Mouse (Mus musculus): ENCODE results near the gene Olfr561.

The Olfr561 gene

DNA sequence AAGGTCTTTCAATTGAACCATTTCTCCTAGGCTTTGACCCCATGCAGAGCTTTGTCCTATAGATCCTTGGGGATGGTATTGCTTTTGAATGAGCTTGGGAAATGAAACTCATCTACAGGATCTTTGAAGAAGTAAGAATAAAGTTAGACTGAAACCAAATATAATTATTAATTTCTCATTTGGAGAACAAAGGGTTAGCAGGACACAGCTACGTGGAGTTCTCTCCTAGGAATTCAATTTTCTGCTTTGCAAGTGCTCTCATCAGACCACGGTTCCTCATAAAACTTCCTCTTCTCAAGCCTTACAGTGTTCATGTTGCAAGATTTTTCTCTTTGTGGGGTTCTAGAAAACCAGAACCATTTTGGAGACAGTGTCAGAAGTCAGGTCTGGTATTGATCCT lies at the start of gene Olfr561:
Olfr561 (plus strand) TSS at position 301 of the 400 bp plus-strand sequence.
- no peaks in the 10 kb centered on the region for H3K27me3 ChIP-seq (ENCODE audit: control insufficient read depth, insufficient read depth, low read length, poor library complexity, severe bottlenecking)
- DNase-seq (ENCODE audit: low read depth, low spot score) = no peak
- H3K36me3 ChIP-seq (ENCODE audit: control insufficient read depth, insufficient read depth, low read length, poor library complexity, severe bottlenecking) = no peaks in the 10 kb centered on the region

DNA sequence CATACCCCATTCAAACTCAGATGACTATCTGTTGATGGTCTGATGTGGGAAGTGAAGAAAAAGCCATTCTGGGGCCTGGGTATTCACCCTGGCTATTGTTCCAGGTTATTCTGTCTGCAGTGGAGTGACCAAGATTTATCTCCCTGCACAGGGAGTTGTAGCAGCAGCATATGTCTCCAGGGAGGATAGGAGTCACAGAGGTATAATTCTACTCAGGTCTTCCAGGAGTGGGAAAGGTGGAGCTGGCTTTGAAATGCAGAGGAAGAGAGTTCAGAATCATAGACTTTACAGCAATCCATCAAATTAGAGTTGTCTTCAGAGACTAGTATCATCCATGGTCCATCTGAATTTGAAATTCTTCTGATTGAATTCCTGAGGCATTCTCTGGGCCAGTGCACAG lies 43.6 kb upstream of the Olfr561 start, which contains the start of gene Olfr559:
Olfr559 (minus strand) TSS at position 101 of the 400 bp plus-strand sequence.
- H3K27me3 ChIP-seq (ENCODE audit: control insufficient read depth, insufficient read depth, low read length, poor library complexity, severe bottlenecking) = no peaks in the 10 kb centered on the region
- DNase-seq (ENCODE audit: low read depth, low spot score) = no peak
- no peaks in the 10 kb centered on the region for H3K36me3 ChIP-seq (ENCODE audit: control insufficient read depth, insufficient read depth, low read length, poor library complexity, severe bottlenecking)

DNA sequence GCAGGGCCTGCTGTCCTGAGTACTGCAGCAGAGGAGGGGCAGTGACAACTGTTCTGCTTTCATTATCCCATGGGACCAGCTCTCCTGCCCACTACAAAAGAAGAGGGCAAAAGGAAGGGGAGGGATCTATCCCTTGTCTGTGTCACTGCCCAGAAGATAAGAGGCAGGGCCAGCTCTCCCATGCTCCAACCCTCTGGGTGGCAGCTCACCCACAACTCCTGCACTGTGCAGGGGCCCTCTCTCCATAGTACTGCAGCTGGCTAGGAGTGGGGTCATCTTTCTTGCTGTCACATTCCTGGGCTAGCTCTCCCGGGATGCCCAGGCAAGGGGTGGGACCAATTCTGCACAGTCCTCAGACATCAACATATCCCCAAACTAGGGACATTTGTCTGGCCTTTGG lies 37.2 kb upstream of the Olfr561 start:
- Histone ChIP-seq H3K36me3 (ENCODE audit: control insufficient read depth, insufficient read depth, low read length, poor library complexity, severe bottlenecking) (no peaks in the 10 kb centered on the region), H3K27me3 (ENCODE audit: control insufficient read depth, insufficient read depth, low read length, poor library complexity, severe bottlenecking) (no peaks in the 10 kb centered on the region)
- no peak for DNase-seq (ENCODE audit: low read depth, low spot score)

DNA sequence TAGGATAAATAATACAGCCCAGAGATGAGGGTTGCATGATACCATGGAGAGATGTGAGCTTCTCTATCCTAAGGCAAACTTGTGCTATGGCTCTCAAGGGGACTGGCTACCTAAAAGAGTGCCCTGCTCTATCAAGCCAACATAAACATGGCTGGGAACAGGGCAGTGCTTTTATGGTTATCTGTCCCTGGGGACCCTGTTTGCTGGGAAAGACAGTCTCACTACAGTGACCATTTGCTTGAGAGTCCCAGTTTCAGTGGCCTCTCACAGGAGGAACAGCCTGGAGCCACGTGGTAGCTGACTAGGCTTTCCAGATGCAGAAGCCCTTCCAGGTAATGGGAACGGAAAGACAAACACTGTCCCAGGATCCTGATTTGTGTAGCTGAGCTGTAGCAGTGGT lies 33.3 kb upstream of the Olfr561 start:
- DNase-seq (ENCODE audit: low read depth, low spot score) = no peak
- no peaks in the 10 kb centered on the region for H3K36me3 ChIP-seq (ENCODE audit: control insufficient read depth, insufficient read depth, low read length, poor library complexity, severe bottlenecking)

DNA sequence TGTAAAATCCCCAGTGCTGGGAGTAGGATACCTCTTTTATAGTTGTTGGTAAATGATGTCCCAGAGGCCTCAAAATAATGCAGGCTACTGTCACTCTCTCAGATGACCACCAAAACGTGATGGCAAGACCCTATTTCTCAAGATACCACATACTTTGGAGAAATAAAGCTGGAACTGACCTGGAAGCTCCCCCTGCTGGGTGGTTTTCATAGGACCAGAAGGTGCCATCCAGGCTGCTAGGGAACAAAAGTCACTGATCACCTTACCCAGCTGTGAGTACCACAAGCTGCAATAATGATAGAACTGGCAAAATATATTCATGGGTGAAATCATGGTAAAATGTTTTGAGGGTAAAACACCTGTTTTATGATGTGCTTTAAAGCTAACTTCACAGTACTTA lies 18.9 kb upstream of the Olfr561 start:
- H3K36me3 ChIP-seq (ENCODE audit: control insufficient read depth, insufficient read depth, low read length, poor library complexity, severe bottlenecking) = no peaks in the 10 kb centered on the region
- H3K27me3 ChIP-seq (ENCODE audit: control insufficient read depth, insufficient read depth, low read length, poor library complexity, severe bottlenecking) = no peaks in the 10 kb centered on the region
- DNase-seq (ENCODE audit: low read depth, low spot score) = peak; percentile 5

More for the DNA sequence above, 33.3 kb upstream of the Olfr561 start:
- H3K27me3 ChIP-seq (ENCODE audit: control insufficient read depth, insufficient read depth, low read length, poor library complexity, severe bottlenecking) = no peaks in the 10 kb centered on the region

DNA sequence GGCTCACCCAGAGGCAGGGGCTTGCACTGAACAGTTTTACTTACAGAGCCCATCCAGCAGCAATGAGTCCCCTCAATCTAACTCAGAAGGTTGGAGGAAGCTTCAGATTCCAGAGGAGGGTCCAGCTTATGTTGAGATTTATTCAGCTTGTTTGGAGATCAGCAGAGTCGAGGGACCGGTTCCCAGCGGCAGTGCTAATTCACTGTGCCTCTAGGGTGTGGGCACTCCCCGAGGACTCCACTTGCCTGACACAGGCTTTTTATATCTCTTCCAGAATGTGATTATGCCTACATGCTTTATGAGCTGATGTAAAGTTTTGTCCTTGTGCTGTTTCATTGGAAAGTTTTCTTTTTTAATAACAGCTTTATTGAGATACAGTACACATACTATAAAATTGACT lies 11.8 kb upstream of the Olfr561 start, which contains the start of the genes Olfr560 and Olfr78:
Olfr560 (minus strand) TSS at position 101 of the 400 bp plus-strand sequence.
Olfr78 (minus strand) TSS at position 206 of the 400 bp plus-strand sequence.
- Histone ChIP-seq H3K27me3 (ENCODE audit: control insufficient read depth, insufficient read depth, low read length, poor library complexity, severe bottlenecking) (no peaks in the 10 kb centered on the region), H3K36me3 (ENCODE audit: control insufficient read depth, insufficient read depth, low read length, poor library complexity, severe bottlenecking) (no peaks in the 10 kb centered on the region)
- no peak for DNase-seq (ENCODE audit: low read depth, low spot score)

DNA sequence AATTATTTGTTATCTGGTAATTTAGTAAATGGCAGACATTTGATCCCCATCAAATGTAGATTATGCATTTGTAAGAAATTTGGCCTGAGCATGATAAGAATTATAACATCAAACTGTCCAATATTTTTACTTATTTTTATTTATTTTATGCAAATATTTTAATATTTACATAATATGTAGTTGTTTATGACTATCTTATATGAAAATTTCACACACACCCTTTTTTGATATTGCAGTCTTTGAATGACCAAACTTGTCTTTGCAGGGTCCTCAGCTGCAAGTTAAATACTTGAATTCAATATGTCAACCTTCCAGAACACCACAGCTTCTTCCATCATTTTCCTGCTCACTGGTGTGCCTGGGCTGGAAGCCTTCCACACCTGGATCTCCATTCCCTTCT lies 32.2 kb downstream of the Olfr561 start, which contains the start of gene Olfr564:
Olfr564 (plus strand) TSS at position 301 of the 400 bp plus-strand sequence.
- no peak for DNase-seq (ENCODE audit: low read depth, low spot score)
- Histone ChIP-seq H3K36me3 (ENCODE audit: control insufficient read depth, insufficient read depth, low read length, poor library complexity, severe bottlenecking) (no peaks in the 10 kb centered on the region), H3K27me3 (ENCODE audit: control insufficient read depth, insufficient read depth, low read length, poor library complexity, severe bottlenecking) (no peaks in the 10 kb centered on the region)
